ENCODE assay signal across 8 mouse cellular contexts in the genomic region with DNA sequence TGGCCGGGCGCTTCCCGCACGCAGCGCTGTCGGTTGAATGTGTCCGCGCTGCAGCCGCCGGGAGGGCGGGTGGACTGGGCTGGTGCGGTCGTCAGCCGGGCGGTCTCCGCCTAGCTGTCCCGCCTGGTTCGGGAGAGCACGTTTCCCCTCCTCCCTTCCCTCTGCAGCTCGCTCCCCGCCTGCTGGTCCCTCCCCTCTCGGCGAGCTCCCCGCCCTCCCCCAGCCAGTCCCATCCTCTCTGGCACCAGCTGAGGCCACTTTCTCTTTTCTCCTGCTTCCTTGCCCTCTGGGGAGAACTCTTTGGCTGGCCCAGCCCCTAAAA. TPM values are rescaled to one million over a fixed set of nuclear protein-coding genes. Genes with fewer than 3 reads are reported as not detected.
DNase-seq lines count a peak whose midpoint lies in the region; ATAC-seq and TF ChIP-seq lines count a peak whose summit lies in the region.

A gene (minus strand): TSS at position 11 of the 322 bp plus-strand sequence.

- WGBS in forebrain, embryonic 10.5 days = 0% methylated on average over 22 of the region's 24 CpGs
- WGBS in heart, embryonic 13.5 days = 0% methylated on average over 21 of the region's 24 CpGs
- 0% methylated on average over 17 of the region's 24 CpGs for WGBS in kidney, embryonic 16.5 days

- no peak for TF ChIP-seq CTCF in E14TG2a.4 (conservative IDR thresholded peaks at IDR 0.05; ENCODE audit: low read length)
- no peak for TF ChIP-seq CTCF in brain, embryonic 14.5 days (IDR thresholded peaks at IDR 0.05; ENCODE audit: borderline replicate concordance, extremely low read depth, insufficient read depth, insufficient read length)

- peaks cover 50% of the 10 kb centered on the region for H3K27me3 ChIP-seq in E14TG2a.4 (ENCODE audit: insufficient read depth, low read length)
- peaks cover 77% of the 10 kb centered on the region for H3K27me3 ChIP-seq in forebrain, embryonic 10.5 days (ENCODE audit: poor library complexity, severe bottlenecking)
- H3K27me3 ChIP-seq in heart, embryonic 13.5 days (replicated peaks) = peaks cover 13% of the 10 kb centered on the region
- no peaks in the 10 kb centered on the region for H3K27me3 ChIP-seq in kidney, embryonic 16.5 days (ENCODE audit: insufficient read depth, low read length)

- H3K9me3 ChIP-seq in E14TG2a.4 (ENCODE audit: low read length) = peaks cover 3% of the 10 kb centered on the region; the same call in 1 of the 2 replicates
- no peaks in the 10 kb centered on the region for H3K9me3 ChIP-seq in forebrain, embryonic 10.5 days
- no peaks in the 10 kb centered on the region for H3K9me3 ChIP-seq in heart, embryonic 13.5 days
- no peaks in the 10 kb centered on the region for H3K9me3 ChIP-seq in kidney, embryonic 16.5 days (ENCODE audit: low read length)

- TF ChIP-seq POLR2A in brain, embryonic 14.5 days (IDR thresholded peaks at IDR 0.05; ENCODE audit: borderline replicate concordance, extremely low read depth, insufficient read depth, insufficient read length, poor library complexity, severe bottlenecking) = peak; percentile 33; the same call in 1 of the 2 replicates

- peak within 1 kb of the TSS; percentile 84 for H3K4me3 ChIP-seq in E14TG2a.4 (replicated peaks; ENCODE audit: low read length)
- H3K4me3 ChIP-seq in forebrain, embryonic 10.5 days = peak within 1 kb of the TSS; percentile 78
- H3K4me3 ChIP-seq in heart, embryonic 13.5 days = peak within 1 kb of the TSS; percentile 79
- peak within 1 kb of the TSS; percentile 81 for H3K4me3 ChIP-seq in kidney, embryonic 16.5 days (ENCODE audit: low read length)

- H3K4me2 ChIP-seq in heart, embryonic 13.5 days = peak within 1 kb of the TSS; percentile 99
- peak within 1 kb of the TSS; percentile 97 for H3K4me2 ChIP-seq in kidney, embryonic 16.5 days (replicated peaks; ENCODE audit: low read depth, low read length)

- ATAC-seq in heart, embryonic 13.5 days (ENCODE audit: extremely low read depth, insufficient number of reproducible peaks, low FRiP score, low TSS enrichment) = peak; percentile 88
- peak; percentile 97 for ATAC-seq in kidney, embryonic 16.5 days (ENCODE audit: low FRiP score, low TSS enrichment)

- H3K4me1 ChIP-seq in E14TG2a.4 (replicated peaks; ENCODE audit: low read depth, low read length) = peaks cover 10% of the 10 kb centered on the region
- H3K4me1 ChIP-seq in forebrain, embryonic 10.5 days = peaks cover 33% of the 10 kb centered on the region
- peaks cover 16% of the 10 kb centered on the region for H3K4me1 ChIP-seq in heart, embryonic 13.5 days
- H3K4me1 ChIP-seq in kidney, embryonic 16.5 days (ENCODE audit: insufficient read depth, low read length) = peaks cover 8% of the 10 kb centered on the region; the same call in 1 of the 2 replicates

- peak within 1 kb of the TSS; percentile 88 for H3K9ac ChIP-seq in heart, embryonic 13.5 days
- peak within 1 kb of the TSS; percentile 86 for H3K9ac ChIP-seq in kidney, embryonic 16.5 days (replicated peaks; ENCODE audit: low read length)

- no peaks in the 10 kb centered on the region for H3K36me3 ChIP-seq in E14TG2a.4 (ENCODE audit: insufficient read depth, low read length)
- H3K36me3 ChIP-seq in forebrain, embryonic 10.5 days (replicated peaks) = no peaks in the 10 kb centered on the region
- H3K36me3 ChIP-seq in heart, embryonic 13.5 days = no peaks in the 10 kb centered on the region
- H3K36me3 ChIP-seq in kidney, embryonic 16.5 days (ENCODE audit: insufficient read depth, low read length) = no peaks in the 10 kb centered on the region

- H3K27ac ChIP-seq in forebrain, embryonic 10.5 days = peak within 1 kb of the TSS; percentile 85
- H3K27ac ChIP-seq in heart, embryonic 13.5 days (replicated peaks) = no peak within 1 kb of the TSS; the same call in 1 of the 2 replicates
- peak within 1 kb of the TSS; percentile 65 for H3K27ac ChIP-seq in kidney, embryonic 16.5 days (ENCODE audit: low read length)

- DNase-seq in brain, embryonic 14.5 days (ENCODE audit: low read depth) = peak; percentile 87
- peak; percentile 75 for DNase-seq in forebrain, embryonic 10.5 days (ENCODE audit: extremely low spot score, low spot score)
- DNase-seq in liver = peak; percentile 67
- DNase-seq in neural tube, embryonic 10.5 days (ENCODE audit: extremely low spot score, low spot score) = peak; percentile 81
- DNase-seq in testis, postnatal 10 days (ENCODE audit: low spot score) = peak; percentile 76

RNA-seq across cellular contexts. Expression of the gene that starts here (rescaled TPM):
- polyA plus RNA-seq in brain, embryonic 14.5 days (2012; rRNA removed) = 9.3 and 17.8 TPM in 2 replicates
- 2.3 and 2.6 TPM in 2 replicates for polyA plus RNA-seq in forebrain, embryonic 10.5 days (2016; fragmentation: Nextera tagmentation; extraction: Ambion mirVana)
- 5.2 and 5.4 TPM in 2 replicates for polyA plus RNA-seq in heart, embryonic 13.5 days (2015; fragmentation: Nextera tagmentation; extraction: Ambion mirVana)
- polyA plus RNA-seq in kidney, embryonic 16.5 days (2015; fragmentation: Nextera tagmentation; extraction: Ambion mirVana) = 6.5 and 7.9 TPM in 2 replicates
